Mouse (Mus musculus) heart, embryonic 11.5 days (tissue): ENCODE measurements around the gene Cd24a. TPM values are rescaled to one million over a fixed set of nuclear protein-coding genes. Genes with fewer than 3 reads are reported as not detected.

Source experiments
- ATAC-seq: fragments of 200-750 bp; cut with Nextera tagmentation; replicated peaks from 2 replicates; pipeline ENCODE4 v1.8.0; 2017; ENCODE audit warnings: moderate library complexity; ENCODE audit not compliant: insufficient number of reproducible peaks, low FRiP score, low TSS enrichment
- H3K27ac ChIP-seq: fragments of 300-500 bp; sonication (generic); 2 replicates; pipeline ENCODE4 v1.5.1; 2014; ENCODE audit warnings: mild to moderate bottlenecking, low read depth, low read length
- H3K27me3 ChIP-seq: fragments of 300-500 bp; sonication (generic); 2 replicates; pipeline ENCODE4 v1.6.1; 2014; ENCODE audit warnings: mild to moderate bottlenecking, low read length, mixed read lengths; ENCODE audit not compliant: control insufficient read depth, insufficient read depth
- H3K36me3 ChIP-seq: fragments of 300-500 bp; sonication (generic); 2 replicates; pipeline ENCODE4 v1.6.1; 2014; ENCODE audit warnings: mild to moderate bottlenecking, low read length, moderate library complexity, mixed read lengths; ENCODE audit not compliant: control insufficient read depth, insufficient read depth
- H3K4me1 ChIP-seq: fragments of 300-500 bp; sonication (generic); 2 replicates; pipeline ENCODE4 v1.6.1; 2014; ENCODE audit warnings: low read length; ENCODE audit not compliant: control insufficient read depth, insufficient read depth
- H3K4me2 ChIP-seq: fragments of 300-500 bp; sonication (generic); 2 replicates; pipeline ENCODE4 v1.6.1; 2014; ENCODE audit warnings: mild to moderate bottlenecking, moderate library complexity
- H3K4me3 ChIP-seq: fragments of 300-500 bp; sonication (generic); 2 replicates; pipeline ENCODE4 v1.5.1; 2014; ENCODE audit warnings: low read depth, low read length
- H3K9ac ChIP-seq: fragments of 300-500 bp; sonication (generic); 2 replicates; pipeline ENCODE4 v1.6.1; 2014; ENCODE audit warnings: mild to moderate bottlenecking, low read depth, low read length, moderate library complexity
- H3K9me3 ChIP-seq: fragments of 300-500 bp; sonication (generic); replicated peaks from 2 replicates; pipeline ENCODE4 v1.6.1; 2016; ENCODE audit warnings: low read length; ENCODE audit not compliant: control insufficient read depth
- WGBS: fragments of 180-500 bp; shearing (Covaris S2); extraction: QIAGEN DNeasy Blood & Tissue Kit; methylation state at CpG from one replicate; pipeline ENCODE4 v1.1.7; 2014; ENCODE audit not compliant: insufficient replicate concordance; 5-methylcytosine and 5-hydroxymethylcytosine counted together
- polyA plus RNA-seq: library from polyadenylated mRNA; unstranded; fragments of >200 nt; fragmentation: Nextera tagmentation; extraction: Ambion mirVana; gene quantifications from 2 replicates; pipeline ENCODE4 v1.2.1, GENCODE M21; 2014

Cd24a gene
- polyA plus RNA-seq: 130 and 141 TPM in 2 replicates

DNA sequence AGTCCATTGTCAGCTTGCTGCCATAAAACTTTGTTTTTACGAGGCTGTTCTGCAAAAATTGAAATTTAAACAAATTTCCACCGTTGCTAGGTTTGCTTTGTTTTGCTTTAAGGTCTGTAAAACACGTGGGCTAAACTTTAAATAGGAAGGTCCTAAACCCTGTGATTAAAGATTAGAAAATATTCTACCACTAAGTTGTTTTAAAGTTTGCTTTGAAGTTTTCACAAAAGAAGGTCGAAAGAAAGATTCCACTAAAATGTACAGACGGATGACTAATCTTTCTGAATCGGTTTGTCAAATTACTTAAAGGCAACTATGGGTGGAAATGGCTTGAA, at the start of gene Cd24a:
Gene Cd24a (plus strand): TSS at position 288 of the 335 bp plus-strand sequence.
- no peak for ATAC-seq
- Histone ChIP-seq H3K36me3 (no peaks in the 10 kb centered on the region), H3K9me3 (no peaks in the 10 kb centered on the region), H3K27ac (peak within 1 kb of the TSS; percentile 95), H3K9ac (peak within 1 kb of the TSS; percentile 90), H3K27me3 (no peaks in the 10 kb centered on the region), H3K4me1 (no peaks in the 10 kb centered on the region), H3K4me2 (peak within 1 kb of the TSS; percentile 95), H3K4me3 (peak within 1 kb of the TSS; percentile 60)
- WGBS: 1% methylated on average over 6 of the region's 6 CpGs

GRCm38 (mm10) chr10:43534382-43534781, 43.7 kb upstream of the Cd24a start:
- H3K36me3 ChIP-seq: peaks cover 25% of the 10 kb centered on the region
- ATAC-seq: no peak

DNA sequence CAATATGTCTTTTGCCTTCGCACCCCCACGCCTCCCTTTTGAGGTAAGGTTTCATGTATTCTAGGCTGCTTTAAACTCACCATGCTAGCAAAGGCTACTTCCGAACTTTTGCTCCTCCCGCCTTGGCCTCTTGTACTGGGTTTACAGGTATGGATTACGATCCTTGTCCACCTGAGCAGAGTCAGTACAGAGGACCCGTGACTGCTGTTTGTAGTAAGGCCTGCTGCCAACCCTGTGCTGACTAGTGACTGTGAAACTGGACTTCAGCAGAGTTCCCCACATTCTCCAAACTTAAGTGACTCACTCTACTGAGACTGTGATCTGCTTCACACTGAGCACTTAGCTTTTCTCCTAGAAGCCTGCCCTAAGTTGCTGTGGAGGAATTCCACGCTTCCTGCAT, 40.4 kb upstream of the Cd24a start:
- Histone ChIP-seq H3K27ac (no peak overlapping the region), H3K9ac (peak overlapping the region; percentile 28; the same call in 1 of the 2 replicates), H3K9me3 (no peaks in the 10 kb centered on the region), H3K4me1 (peaks cover 7% of the 10 kb centered on the region), H3K36me3 (peaks cover 5% of the 10 kb centered on the region), H3K27me3 (no peaks in the 10 kb centered on the region), H3K4me2 (no peak overlapping the region), H3K4me3 (no peak overlapping the region)
- WGBS: 85% methylated on average over 7 of the region's 7 CpGs
- ATAC-seq: no peak

More at GRCm38 (mm10) chr10:43534382-43534781, 43.7 kb upstream of the Cd24a start:
- H3K9me3 ChIP-seq: no peaks in the 10 kb centered on the region
- peaks cover 1% of the 10 kb centered on the region for H3K4me1 ChIP-seq
- 60% methylated on average over 1 of the region's 1 CpGs for WGBS
- no peak overlapping the region for H3K4me3 ChIP-seq
- H3K27ac ChIP-seq: no peak overlapping the region
- no peak overlapping the region for H3K4me2 ChIP-seq
- H3K9ac ChIP-seq: no peak overlapping the region
- no peaks in the 10 kb centered on the region for H3K27me3 ChIP-seq

GRCm38 (mm10) chr10:43538831-43539230, 39.3 kb upstream of the Cd24a start:
- no peak for ATAC-seq
- 86% methylated on average over 5 of the region's 5 CpGs for WGBS
- Histone ChIP-seq H3K9me3 (no peaks in the 10 kb centered on the region), H3K4me2 (no peak overlapping the region), H3K36me3 (peaks cover 5% of the 10 kb centered on the region), H3K4me1 (peaks cover 7% of the 10 kb centered on the region), H3K27ac (no peak overlapping the region), H3K27me3 (no peaks in the 10 kb centered on the region), H3K9ac (no peak overlapping the region), H3K4me3 (no peak overlapping the region)

DNA sequence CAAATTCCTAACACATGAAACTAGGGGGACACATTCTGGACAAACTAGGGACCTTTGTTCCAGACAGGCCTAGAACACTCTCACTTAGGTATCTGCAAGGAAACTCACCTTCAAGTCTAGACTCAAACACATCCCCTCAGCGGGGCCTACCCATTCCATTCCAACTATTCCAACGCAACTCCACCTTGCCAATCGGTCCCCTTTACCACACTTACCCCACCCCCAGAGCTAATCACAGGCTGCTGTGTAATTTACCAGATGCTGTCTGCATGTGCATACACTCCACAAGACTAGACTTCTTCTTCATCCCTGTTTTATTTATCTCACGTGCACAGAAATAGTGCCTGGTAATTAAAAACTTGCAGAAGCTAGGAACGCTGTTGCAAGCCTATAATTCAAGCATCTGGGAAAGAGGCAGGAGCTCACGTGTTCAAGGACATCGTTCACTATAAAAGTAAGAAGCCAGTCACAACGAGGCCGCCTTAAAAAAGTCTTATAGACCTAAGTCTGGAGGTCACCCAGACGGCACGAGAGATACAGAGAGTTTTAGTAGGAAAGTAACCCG, 38.3 kb upstream of the Cd24a start:
- WGBS: 17% methylated on average over 12 of the region's 12 CpGs
- peaks cover 5% of the 10 kb centered on the region for H3K36me3 ChIP-seq
- H3K4me1 ChIP-seq: peaks cover 7% of the 10 kb centered on the region
- no peaks in the 10 kb centered on the region for H3K27me3 ChIP-seq
- peak overlapping the region; percentile 97 for H3K9ac ChIP-seq
- no peaks in the 10 kb centered on the region for H3K9me3 ChIP-seq
- peak overlapping the region; percentile 82 for H3K4me2 ChIP-seq
- peak overlapping the region; percentile 87 for H3K27ac ChIP-seq
- H3K4me3 ChIP-seq: peak overlapping the region; percentile 93
- ATAC-seq: no peak

GRCm38 (mm10) chr10:43540442-43541152, 37.5 kb upstream of the Cd24a start, which contains the start of gene 1700021F05Rik:
Gene 1700021F05Rik, minus strand, starts transcription at chr10:43540994.
- peak within 1 kb of the TSS; percentile 93 for H3K4me3 ChIP-seq
- peaks cover 5% of the 10 kb centered on the region for H3K36me3 ChIP-seq
- ATAC-seq: peak; percentile 97
- H3K27me3 ChIP-seq: no peaks in the 10 kb centered on the region
- 1% methylated on average over 47 of the region's 56 CpGs for WGBS
- H3K9ac ChIP-seq: peak within 1 kb of the TSS; percentile 97
- H3K27ac ChIP-seq: peak within 1 kb of the TSS; percentile 87
- no peaks in the 10 kb centered on the region for H3K9me3 ChIP-seq
- peaks cover 7% of the 10 kb centered on the region for H3K4me1 ChIP-seq
- peak within 1 kb of the TSS; percentile 82 for H3K4me2 ChIP-seq

DNA sequence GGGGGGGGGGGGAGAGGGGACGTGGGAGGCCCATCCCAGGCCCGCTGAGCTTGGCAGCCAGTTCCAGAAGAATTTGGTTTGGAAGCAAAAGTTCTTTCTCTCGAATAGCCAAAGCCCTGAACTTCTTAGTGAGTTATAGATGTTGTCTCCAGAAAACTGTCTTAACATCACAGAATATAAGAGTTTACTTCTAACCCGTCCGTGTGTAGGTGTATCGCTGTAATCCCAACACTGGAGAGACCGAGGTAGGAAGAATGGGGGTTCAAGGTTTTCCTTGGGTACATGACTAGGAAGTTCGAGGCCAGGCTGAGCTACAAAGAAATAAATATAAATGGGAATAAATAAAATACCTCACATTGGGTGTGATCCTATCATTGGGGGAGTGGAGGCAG, 36.9 kb upstream of the Cd24a start:
- 45% methylated on average over 8 of the region's 8 CpGs for WGBS
- Histone ChIP-seq H3K4me1 (peaks cover 7% of the 10 kb centered on the region), H3K4me3 (peak overlapping the region; percentile 93), H3K9ac (no peak overlapping the region), H3K27ac (no peak overlapping the region), H3K27me3 (no peaks in the 10 kb centered on the region), H3K4me2 (peak overlapping the region; percentile 82), H3K9me3 (no peaks in the 10 kb centered on the region), H3K36me3 (peaks cover 3% of the 10 kb centered on the region)
- no peak for ATAC-seq

DNA sequence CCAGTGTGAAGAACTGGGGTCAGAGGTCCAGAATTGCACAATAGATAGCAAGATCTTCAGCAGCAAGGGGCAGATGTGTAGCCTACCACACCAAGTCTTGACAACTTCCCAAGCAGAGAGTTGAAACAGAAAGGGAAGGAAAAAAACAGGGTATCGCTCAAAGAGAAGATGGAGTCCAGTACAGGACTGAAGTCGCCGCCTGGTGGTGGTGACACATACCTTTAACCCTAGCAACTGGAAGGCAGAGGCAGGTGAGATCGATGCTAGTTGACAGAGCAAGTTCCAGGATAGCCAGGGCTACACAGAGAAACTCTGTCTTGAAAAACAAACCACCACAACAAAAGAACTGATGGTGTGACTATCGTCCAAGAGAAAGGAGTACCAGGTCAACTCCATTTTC, 28.7 kb upstream of the Cd24a start:
- no peaks in the 10 kb centered on the region for H3K36me3 ChIP-seq
- no peak overlapping the region for H3K27ac ChIP-seq
- H3K27me3 ChIP-seq: no peaks in the 10 kb centered on the region
- WGBS: 59% methylated on average over 5 of the region's 5 CpGs
- no peak for ATAC-seq
- no peak overlapping the region for H3K4me3 ChIP-seq
- 0 out of 2 replicates have a peak, but pooled peaks cover 4% of the 10 kb centered on the region for H3K9me3 ChIP-seq
- no peaks in the 10 kb centered on the region for H3K4me1 ChIP-seq
- no peak overlapping the region for H3K9ac ChIP-seq
- H3K4me2 ChIP-seq: no peak overlapping the region
